Mouse (Mus musculus): ENCODE results near the gene Rfx1.

DNA sequence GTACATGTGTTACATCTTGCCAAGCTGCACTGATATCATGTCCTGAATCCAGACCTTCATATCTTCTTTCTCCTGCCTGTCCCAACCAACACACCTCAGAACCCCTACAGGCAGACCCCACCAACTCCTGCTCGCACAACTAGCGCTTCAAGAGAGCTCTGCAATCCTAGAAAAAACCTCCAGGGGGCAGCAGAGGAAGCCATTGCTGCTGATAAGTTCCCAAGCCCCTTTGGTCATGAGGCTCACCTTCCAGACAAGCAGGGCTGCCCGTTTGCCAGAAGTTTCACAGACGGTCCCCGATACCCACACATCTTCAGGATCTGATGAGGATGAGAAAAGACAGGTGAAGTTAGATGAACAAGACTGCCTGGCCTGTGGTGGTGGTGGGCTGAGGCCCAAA lies 27.6 kb upstream of the Rfx1 start:
- TF ChIP-seq CTCF (IDR thresholded peaks at IDR 0.05; ENCODE audit: extremely low read depth, insufficient read depth, insufficient read length, insufficient replicate concordance) (peak; percentile 80; the same call in 1 of the 2 replicates), POLR2A (IDR thresholded peaks at IDR 0.05; ENCODE audit: low read depth, low read length) (no peak)
